Mouse (Mus musculus): ENCODE measurements around the gene Hoxb8.

DNA sequence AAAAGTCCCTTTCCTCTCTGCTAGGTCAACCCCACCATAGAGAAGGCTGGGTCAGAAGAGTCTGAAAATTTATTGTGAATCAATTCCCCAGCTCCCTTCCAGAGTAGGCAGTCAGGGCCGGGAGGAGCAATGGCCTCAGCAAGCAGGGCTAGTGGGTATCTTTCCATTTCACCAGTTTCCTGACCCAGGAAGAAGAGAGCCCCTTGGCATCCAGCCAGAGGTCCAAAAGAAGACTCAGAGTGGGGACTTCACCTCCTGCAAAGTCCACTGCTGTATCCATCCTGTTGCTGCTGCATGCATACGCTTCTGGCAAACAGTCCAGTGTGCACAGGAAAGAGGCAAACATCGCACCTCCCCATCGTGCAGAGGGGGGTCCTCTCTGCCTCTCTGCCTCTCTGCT, 5.8 kb upstream of the Hoxb8 start:
- TF ChIP-seq GATA1 (IDR thresholded peaks at IDR 0.05; ENCODE audit: borderline replicate concordance, low read length): no peak
- TF ChIP-seq FLI1 (IDR thresholded peaks at IDR 0.05; ENCODE audit: low read length): no peak
